Mouse (Mus musculus) cerebellum, adult 8-10 months (tissue): ENCODE measurements around the gene Cyp2c38.
"Not testable (repeated sequence)": the region's sequence is repeated elsewhere in the genome, so short reads cannot be mapped to it uniquely, and the experiment has no call there.

Experiments
- DNase-seq: peaks from one replicate; pipeline ENCODE4 v3.0.0; 2022

Cyp2c38 gene

GRCm38 (mm10) chr19:39462941-39463340 lies at the start of gene Cyp2c38:
Cyp2c38 (minus strand) TSS chr19:39463075.
- DNase-seq: no peak

- no peak for DNase-seq
Observed at GRCm38 (mm10) chr19:39510534-39510933, 47.7 kb upstream of the Cyp2c38 start, which contains the start of gene Cyp2c39. Cyp2c39 (plus strand) TSS chr19:39510862.

- DNase-seq: no peak
Observed at GRCm38 (mm10) chr19:39509533-39509932, 46.7 kb upstream of the Cyp2c38 start.

- no peak for DNase-seq
Observed at GRCm38 (mm10) chr19:39506341-39506740, 43.5 kb upstream of the Cyp2c38 start.

GRCm38 (mm10) chr19:39483961-39484360 lies 21.1 kb upstream of the Cyp2c38 start:
- not testable (repeated sequence) for DNase-seq

- DNase-seq: no peak
Observed at GRCm38 (mm10) chr19:39463923-39464322, 1.0 kb upstream of the Cyp2c38 start.
